Mouse (Mus musculus) erythroblast, embryonic 14.5 days (primary cell): Measurements from ENCODE around the gene Kcnj15. TPM values are rescaled to one million over a fixed set of nuclear protein-coding genes. Genes with fewer than 3 reads are reported as not detected.

Experiments
- H3K27me3 ChIP-seq: 2 replicates; pipeline ENCODE4 v1.6.1; 2012; ENCODE audit warnings: inconsistent platforms; ENCODE audit not compliant: control insufficient read depth
- H3K36me3 ChIP-seq: 2 replicates; pipeline ENCODE4 v1.6.1; 2012; ENCODE audit warnings: mild to moderate bottlenecking, inconsistent platforms; ENCODE audit not compliant: control insufficient read depth
- H3K4me1 ChIP-seq: 2 replicates; pipeline ENCODE4 v1.6.1; 2012; ENCODE audit warnings: inconsistent platforms; ENCODE audit not compliant: control insufficient read depth
- H3K4me3 ChIP-seq: replicated peaks from 2 replicates; pipeline ENCODE3; 2012; ENCODE audit warnings: moderate library complexity, mild to moderate bottlenecking, inconsistent platforms
- H3K9me3 ChIP-seq: 2 replicates; pipeline ENCODE4 v1.6.1; 2012; ENCODE audit warnings: low read length, inconsistent platforms, mixed read lengths; ENCODE audit not compliant: control insufficient read depth
- GATA1 ChIP-seq: IDR thresholded peaks from 2 replicates; pipeline ENCODE4 v1.6.1; 2012; ENCODE audit warnings: low read length, inconsistent platforms, mixed read lengths
- TAL1 ChIP-seq: IDR thresholded peaks from 3 replicates; pipeline ENCODE4 v1.6.1; 2012; ENCODE audit warnings: low read length, inconsistent platforms, mixed read lengths
- polyA plus RNA-seq: library from polyadenylated mRNA; stranded (reverse); fragments of >175 nt; gene quantifications from 2 replicates; pipeline ENCODE4 v1.2.3, GENCODE M21; 2012

Kcnj15 gene
- polyA plus RNA-seq, 1 experiment, result 0.01 TPM

- TF ChIP-seq GATA1 (no peak), TAL1 (no peak)
- Histone ChIP-seq H3K4me1 (no peaks in the 10 kb centered on the region), H3K4me3 (no peak overlapping the region), H3K36me3 (no peaks in the 10 kb centered on the region), H3K27me3 (peaks cover 8% of the 10 kb centered on the region; the same call in 1 of the 2 replicates), H3K9me3 (no peaks in the 10 kb centered on the region)
These were observed 5.5 kb downstream of the Kcnj15 start for GRCm38 (mm10) chr16:95262706-95263363.

GRCm38 (mm10) chr16:95264324-95264723 lies 7.0 kb downstream of the Kcnj15 start:
- Histone ChIP-seq H3K4me3 (no peak overlapping the region), H3K4me1 (no peaks in the 10 kb centered on the region), H3K36me3 (no peaks in the 10 kb centered on the region), H3K9me3 (no peaks in the 10 kb centered on the region), H3K27me3 (no peaks in the 10 kb centered on the region)
- TF ChIP-seq TAL1 (no peak), GATA1 (no peak)

DNA sequence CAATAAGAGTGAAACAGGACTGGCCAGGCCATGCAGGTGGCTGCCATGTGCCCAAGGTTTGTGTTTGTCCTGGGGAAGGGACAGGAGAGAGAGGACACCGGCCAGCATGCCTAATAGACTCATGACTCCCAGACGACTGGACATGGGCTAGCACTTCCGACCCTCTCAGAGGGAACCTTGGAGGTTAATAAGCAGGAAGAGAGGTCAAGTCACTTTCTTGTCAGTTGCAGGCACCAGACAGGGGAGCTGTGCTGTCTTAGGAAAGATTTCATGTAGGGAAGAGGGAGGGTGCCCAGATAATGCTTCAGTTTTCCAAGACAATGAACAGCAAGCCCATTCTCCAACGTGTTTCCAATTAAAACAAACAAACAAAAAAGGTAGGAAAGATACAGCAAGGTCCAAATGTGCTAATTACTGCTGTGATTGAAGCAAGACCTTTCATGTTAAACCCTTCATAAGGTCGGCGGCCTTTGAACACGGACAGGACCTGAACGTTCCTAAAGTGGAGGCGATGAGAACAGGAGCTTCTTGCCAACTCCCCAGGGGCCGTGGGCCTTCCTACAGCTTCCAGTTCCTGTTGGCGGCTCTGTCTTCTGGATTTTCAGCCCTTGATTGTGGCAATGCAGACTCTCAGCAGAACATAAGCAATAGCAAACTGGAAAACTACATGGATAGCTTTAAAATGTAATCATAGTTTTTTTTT lies 10.3 kb downstream of the Kcnj15 start:
- no peaks in the 10 kb centered on the region for H3K36me3 ChIP-seq
- no peaks in the 10 kb centered on the region for H3K4me1 ChIP-seq
- no peaks in the 10 kb centered on the region for H3K27me3 ChIP-seq
- H3K9me3 ChIP-seq, result no peaks in the 10 kb centered on the region
- no peak overlapping the region for H3K4me3 ChIP-seq
- TF ChIP-seq TAL1, result no peak
- TF ChIP-seq GATA1, result no peak

DNA sequence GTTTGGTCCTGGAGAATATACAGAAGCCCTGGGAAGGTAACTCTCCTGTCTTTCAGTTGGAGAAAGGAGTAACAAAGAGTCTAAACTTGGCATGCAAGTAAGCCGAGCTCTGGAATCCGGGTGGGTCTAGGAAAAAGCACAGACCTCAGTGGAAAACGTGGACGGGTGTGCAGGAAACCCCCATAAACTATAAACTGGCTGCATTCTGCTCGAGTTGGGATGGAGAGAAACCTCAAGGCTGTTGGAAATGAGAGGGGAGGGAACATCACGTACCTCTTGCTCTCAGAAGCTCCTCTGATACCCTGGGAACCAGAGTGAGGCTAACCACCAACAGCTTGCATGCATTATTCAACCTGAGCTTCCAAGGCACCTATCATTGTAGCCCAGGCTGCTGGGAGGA lies 12.3 kb downstream of the Kcnj15 start:
- Histone ChIP-seq H3K36me3 (no peaks in the 10 kb centered on the region), H3K9me3 (no peaks in the 10 kb centered on the region), H3K4me3 (no peak overlapping the region), H3K4me1 (no peaks in the 10 kb centered on the region), H3K27me3 (no peaks in the 10 kb centered on the region)
- TF ChIP-seq TAL1 (no peak), GATA1 (no peak)

GRCm38 (mm10) chr16:95273101-95273500 lies 15.7 kb downstream of the Kcnj15 start:
- H3K4me3 ChIP-seq, result no peak overlapping the region
- TF ChIP-seq GATA1, result no peak
- no peak for TF ChIP-seq TAL1
- H3K36me3 ChIP-seq, result no peaks in the 10 kb centered on the region
- no peaks in the 10 kb centered on the region for H3K9me3 ChIP-seq
- no peaks in the 10 kb centered on the region for H3K4me1 ChIP-seq
- no peaks in the 10 kb centered on the region for H3K27me3 ChIP-seq

DNA sequence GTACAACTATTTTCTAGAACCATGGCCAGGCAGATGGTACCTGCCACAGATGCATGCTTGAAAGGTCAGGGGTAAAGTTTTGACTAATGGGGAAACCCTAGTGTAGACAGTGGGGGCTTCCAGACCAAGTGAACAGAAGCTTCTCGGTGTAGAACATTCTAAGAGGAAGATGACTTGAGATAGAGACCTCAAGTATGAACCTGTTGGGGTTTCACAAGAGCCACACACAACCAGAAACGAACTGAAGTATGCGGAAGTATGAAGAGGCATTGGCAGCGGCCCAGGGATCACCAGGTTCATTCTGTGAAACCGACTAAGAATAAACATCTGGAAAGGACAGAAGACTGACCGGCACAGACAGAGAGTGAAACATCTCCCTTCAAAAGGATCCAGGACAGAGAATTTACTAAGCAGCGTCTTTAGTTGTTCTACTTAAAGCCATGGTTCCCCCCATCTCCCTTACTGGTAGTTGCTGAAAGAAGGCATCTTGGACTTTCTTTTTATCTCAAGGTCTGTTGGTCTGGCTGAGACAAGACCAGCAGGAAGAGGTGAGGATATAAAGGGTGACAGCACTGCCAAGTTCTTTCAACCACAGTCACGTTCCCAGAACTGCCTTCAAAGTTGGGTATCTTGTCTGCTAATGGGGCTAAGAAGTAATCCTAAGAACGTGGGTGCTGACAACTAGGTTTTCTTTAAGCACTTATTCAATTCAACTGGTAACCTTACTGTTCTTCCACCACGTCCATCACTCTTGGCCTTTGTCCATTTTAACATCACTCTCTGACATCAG lies 18.6 kb downstream of the Kcnj15 start:
- Histone ChIP-seq H3K4me1 (no peaks in the 10 kb centered on the region), H3K4me3 (no peak overlapping the region), H3K9me3 (no peaks in the 10 kb centered on the region), H3K27me3 (no peaks in the 10 kb centered on the region), H3K36me3 (no peaks in the 10 kb centered on the region)
- no peak for TF ChIP-seq GATA1
- no peak for TF ChIP-seq TAL1

GRCm38 (mm10) chr16:95279015-95279414 lies 21.7 kb downstream of the Kcnj15 start:
- Histone ChIP-seq H3K9me3 (no peaks in the 10 kb centered on the region), H3K4me1 (no peaks in the 10 kb centered on the region), H3K4me3 (no peak overlapping the region), H3K27me3 (no peaks in the 10 kb centered on the region), H3K36me3 (no peaks in the 10 kb centered on the region)
- TF ChIP-seq GATA1, result no peak
- TF ChIP-seq TAL1, result no peak

DNA sequence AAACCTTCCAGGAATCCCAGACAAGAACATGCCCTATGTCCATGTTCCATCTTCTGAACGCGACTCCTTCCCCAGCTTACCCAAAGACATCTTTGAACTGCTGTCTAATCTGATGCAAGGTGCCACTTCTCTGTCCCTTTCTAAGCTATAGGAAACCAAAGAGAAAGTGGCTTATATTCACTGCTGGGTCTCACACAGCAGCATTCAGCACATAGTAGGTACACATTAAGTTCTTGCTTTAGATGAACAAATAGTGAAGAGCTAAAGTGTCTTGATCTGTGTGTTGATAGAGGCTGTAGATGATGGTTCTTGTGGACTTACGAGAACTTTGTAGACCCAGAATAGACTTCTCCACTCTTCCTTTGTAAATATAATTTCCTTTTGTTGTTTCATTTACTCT lies 23.0 kb downstream of the Kcnj15 start:
- Histone ChIP-seq H3K36me3 (no peaks in the 10 kb centered on the region), H3K4me1 (no peaks in the 10 kb centered on the region), H3K27me3 (no peaks in the 10 kb centered on the region), H3K9me3 (no peaks in the 10 kb centered on the region), H3K4me3 (no peak overlapping the region)
- TF ChIP-seq GATA1, result no peak

GRCm38 (mm10) chr16:95283369-95283768 lies 26.0 kb downstream of the Kcnj15 start:
- TF ChIP-seq GATA1 (no peak), TAL1 (no peak)
- H3K36me3 ChIP-seq, result no peaks in the 10 kb centered on the region
- H3K9me3 ChIP-seq, result no peaks in the 10 kb centered on the region

More at GRCm38 (mm10) chr16:95283369-95283768, 26.0 kb downstream of the Kcnj15 start:
- Histone ChIP-seq H3K4me1 (no peaks in the 10 kb centered on the region), H3K27me3 (no peaks in the 10 kb centered on the region), H3K4me3 (no peak overlapping the region)
